Mouse (Mus musculus) hindbrain, embryonic 16.5 days (tissue): ENCODE results near the gene Qser1. TPM values are rescaled to one million over a fixed set of nuclear protein-coding genes. Genes with fewer than 3 reads are reported as not detected.
"Not testable (repeated sequence)": the region's sequence is repeated elsewhere in the genome, so short reads cannot be mapped to it uniquely, and the experiment has no call there.

Experiments
- ATAC-seq: fragments of 200-750 bp; cut with Nextera tagmentation; 2 replicates; pipeline ENCODE4 v1.8.0; 2017; ENCODE audit warnings: moderate TSS enrichment, moderate library complexity
- H3K27ac ChIP-seq: fragments of 300-500 bp; sonication (generic); 2 replicates; pipeline ENCODE4 v1.5.1; 2014; ENCODE audit warnings: low read depth, mild to moderate bottlenecking, control low read depth, low read length, moderate library complexity
- H3K27me3 ChIP-seq: fragments of 300-500 bp; sonication (generic); replicated peaks from 2 replicates; pipeline ENCODE4 v1.6.1; 2014; ENCODE audit warnings: low read length; ENCODE audit not compliant: control insufficient read depth, insufficient read depth
- H3K36me3 ChIP-seq: fragments of 300-500 bp; sonication (generic); 2 replicates; pipeline ENCODE4 v1.6.1; 2014; ENCODE audit warnings: mild to moderate bottlenecking, low read length, moderate library complexity, mixed read lengths; ENCODE audit not compliant: control insufficient read depth, insufficient read depth
- H3K4me1 ChIP-seq: fragments of 300-500 bp; sonication (generic); 2 replicates; pipeline ENCODE4 v1.6.1; 2014; ENCODE audit warnings: low read depth, low read length; ENCODE audit not compliant: control insufficient read depth, insufficient read depth
- H3K4me2 ChIP-seq: fragments of 300-500 bp; sonication (generic); 2 replicates; pipeline ENCODE4 v1.6.1; 2014; ENCODE audit warnings: mild to moderate bottlenecking, low read length, control low read depth, moderate library complexity
- H3K4me3 ChIP-seq: fragments of 300-500 bp; sonication (generic); 2 replicates; pipeline ENCODE4 v1.5.1; 2014; ENCODE audit warnings: mild to moderate bottlenecking, low read length, control low read depth, moderate library complexity
- H3K9ac ChIP-seq: fragments of 300-500 bp; sonication (generic); 2 replicates; pipeline ENCODE4 v1.6.1; 2014; ENCODE audit warnings: low read depth, mild to moderate bottlenecking, control low read depth, low read length, moderate library complexity
- H3K9me3 ChIP-seq: fragments of 300-500 bp; sonication (generic); 2 replicates; pipeline ENCODE4 v1.6.1; 2014; ENCODE audit warnings: mild to moderate bottlenecking, low read length, moderate library complexity; ENCODE audit not compliant: control insufficient read depth
- WGBS: fragments of 180-500 bp; shearing (Covaris S2); extraction: QIAGEN DNeasy Blood & Tissue Kit; methylation state at CpG from one replicate; pipeline ENCODE4 v1.1.7; 2014; 5-methylcytosine and 5-hydroxymethylcytosine counted together
- polyA plus RNA-seq: library from polyadenylated mRNA; unstranded; fragments of >200 nt; fragmentation: Nextera tagmentation; extraction: Ambion mirVana; gene quantifications from 2 replicates; pipeline ENCODE4 v1.2.1, GENCODE M21; 2015

Qser1 gene
- polyA plus RNA-seq = 5.3 and 6.7 TPM in 2 replicates

- peak within 1 kb of the TSS; percentile 92 for H3K27ac ChIP-seq
- H3K4me3 ChIP-seq = peak within 1 kb of the TSS; percentile 71
- H3K9ac ChIP-seq = peak within 1 kb of the TSS; percentile 85
- H3K36me3 ChIP-seq = no peaks in the 10 kb centered on the region
- H3K27me3 ChIP-seq = no peaks in the 10 kb centered on the region
- 1% methylated on average over 21 of the region's 50 CpGs for WGBS
- peak within 1 kb of the TSS; percentile 84 for H3K4me2 ChIP-seq
- no peaks in the 10 kb centered on the region for H3K9me3 ChIP-seq
- ATAC-seq = peak; percentile 71; the same call in 1 of the 2 replicates
- peaks cover 18% of the 10 kb centered on the region for H3K4me1 ChIP-seq
Measured at GRCm38 (mm10) chr2:104816371-104816827, at the start of gene Qser1. Gene Qser1, minus strand, starts transcription at chr2:104816760.

GRCm38 (mm10) chr2:104864176-104864860, 47.8 kb upstream of the Qser1 start:
- H3K27ac ChIP-seq = no peak overlapping the region
- no peak for ATAC-seq
- WGBS = 93% methylated on average over 4 of the region's 4 CpGs
- no peak overlapping the region for H3K9ac ChIP-seq
- H3K4me1 ChIP-seq = no peaks in the 10 kb centered on the region
- no peaks in the 10 kb centered on the region for H3K36me3 ChIP-seq
- no peak overlapping the region for H3K4me3 ChIP-seq
- H3K9me3 ChIP-seq = no peaks in the 10 kb centered on the region
- H3K27me3 ChIP-seq = no peaks in the 10 kb centered on the region
- H3K4me2 ChIP-seq = no peak overlapping the region

- Histone ChIP-seq H3K27me3 (no peaks in the 10 kb centered on the region), H3K4me3 (no peak overlapping the region), H3K4me1 (no peaks in the 10 kb centered on the region), H3K9me3 (no peaks in the 10 kb centered on the region), H3K9ac (no peak overlapping the region), H3K36me3 (no peaks in the 10 kb centered on the region), H3K27ac (no peak overlapping the region), H3K4me2 (no peak overlapping the region)
- no peak for ATAC-seq
- 76% methylated on average over 10 of the region's 10 CpGs for WGBS
Measured at GRCm38 (mm10) chr2:104860426-104860825, 43.9 kb upstream of the Qser1 start.

GRCm38 (mm10) chr2:104859060-104859459, 42.5 kb upstream of the Qser1 start:
- Histone ChIP-seq H3K27me3 (no peaks in the 10 kb centered on the region), H3K27ac (no peak overlapping the region), H3K36me3 (no peaks in the 10 kb centered on the region), H3K4me3 (no peak overlapping the region), H3K9ac (no peak overlapping the region), H3K4me2 (no peak overlapping the region), H3K4me1 (no peaks in the 10 kb centered on the region), H3K9me3 (no peaks in the 10 kb centered on the region)
- ATAC-seq = no peak
- WGBS = 92% methylated on average over 5 of the region's 5 CpGs

GRCm38 (mm10) chr2:104858083-104858482, 41.5 kb upstream of the Qser1 start:
- H3K4me1 ChIP-seq, H3K9ac ChIP-seq, H3K9me3 ChIP-seq, H3K27ac ChIP-seq, ATAC-seq, H3K4me3 ChIP-seq, H3K27me3 ChIP-seq, H3K4me2 ChIP-seq, H3K36me3 ChIP-seq: not testable (repeated sequence)
- WGBS = 94% methylated on average over 3 of the region's 3 CpGs

GRCm38 (mm10) chr2:104856218-104856617, 39.7 kb upstream of the Qser1 start:
- no peaks in the 10 kb centered on the region for H3K36me3 ChIP-seq
- H3K4me2 ChIP-seq = no peak overlapping the region
- no peak overlapping the region for H3K27ac ChIP-seq
- H3K9ac ChIP-seq = no peak overlapping the region
- H3K9me3 ChIP-seq = no peaks in the 10 kb centered on the region
- H3K4me1 ChIP-seq = no peaks in the 10 kb centered on the region
- WGBS = 58% methylated on average over 1 of the region's 1 CpGs
- ATAC-seq = no peak
- no peak overlapping the region for H3K4me3 ChIP-seq
- no peaks in the 10 kb centered on the region for H3K27me3 ChIP-seq

- WGBS = 28% methylated on average over 3 of the region's 3 CpGs
- Histone ChIP-seq H3K4me2 (no peak overlapping the region), H3K27ac (no peak overlapping the region), H3K4me1 (no peaks in the 10 kb centered on the region), H3K4me3 (no peak overlapping the region), H3K9me3 (no peaks in the 10 kb centered on the region), H3K9ac (no peak overlapping the region), H3K27me3 (no peaks in the 10 kb centered on the region; the same call in 1 of the 2 replicates), H3K36me3 (no peaks in the 10 kb centered on the region)
- no peak for ATAC-seq
Measured at GRCm38 (mm10) chr2:104855732-104856131, 39.2 kb upstream of the Qser1 start.

- Histone ChIP-seq H3K9me3 (no peaks in the 10 kb centered on the region), H3K4me1 (peaks cover 2% of the 10 kb centered on the region; the same call in 1 of the 2 replicates), H3K36me3 (no peaks in the 10 kb centered on the region), H3K27ac (no peak overlapping the region), H3K4me2 (no peak overlapping the region), H3K27me3 (no peaks in the 10 kb centered on the region; the same call in 1 of the 2 replicates), H3K9ac (no peak overlapping the region), H3K4me3 (no peak overlapping the region)
- no peak for ATAC-seq
- WGBS = 81% methylated on average over 1 of the region's 1 CpGs
Measured at GRCm38 (mm10) chr2:104854836-104855235, 38.3 kb upstream of the Qser1 start.

- 92% methylated on average over 7 of the region's 7 CpGs for WGBS
- no peaks in the 10 kb centered on the region for H3K36me3 ChIP-seq
- no peaks in the 10 kb centered on the region for H3K9me3 ChIP-seq
- H3K9ac ChIP-seq = no peak overlapping the region
- ATAC-seq = no peak
- H3K4me3 ChIP-seq = no peak overlapping the region
- H3K27ac ChIP-seq = no peak overlapping the region
- peaks cover 3% of the 10 kb centered on the region; the same call in 1 of the 2 replicates for H3K27me3 ChIP-seq
- H3K4me2 ChIP-seq = no peak overlapping the region
- peaks cover 7% of the 10 kb centered on the region; the same call in 1 of the 2 replicates for H3K4me1 ChIP-seq
Measured at GRCm38 (mm10) chr2:104852546-104852945, 36.0 kb upstream of the Qser1 start.
